Mouse (Mus musculus): ENCODE results near the gene Sub1.

Gene Sub1

DNA sequence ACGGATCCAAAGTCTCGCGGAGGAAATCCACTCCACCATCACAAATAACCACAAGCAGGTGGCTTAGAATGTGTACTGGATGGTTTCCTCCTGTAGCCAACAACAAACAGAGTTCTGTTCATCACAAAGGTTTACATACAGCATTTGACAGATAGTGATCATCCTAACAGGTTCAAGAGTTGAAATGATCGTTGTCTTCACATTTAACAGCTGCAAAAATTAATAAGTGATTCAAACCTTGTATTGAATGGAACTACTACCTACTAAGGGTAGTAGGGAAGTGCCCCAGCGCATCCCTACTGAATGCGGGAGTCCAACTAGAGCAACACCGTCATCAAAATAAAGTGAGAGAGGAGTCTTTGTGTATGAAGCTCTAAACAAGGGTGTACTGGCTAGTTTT, at the start of gene Sub1:
Gene Sub1 (minus strand): TSS at position 101 of the 400 bp plus-strand sequence.
- no peak for DNase-seq (ENCODE audit: low read depth, low spot score)

DNA sequence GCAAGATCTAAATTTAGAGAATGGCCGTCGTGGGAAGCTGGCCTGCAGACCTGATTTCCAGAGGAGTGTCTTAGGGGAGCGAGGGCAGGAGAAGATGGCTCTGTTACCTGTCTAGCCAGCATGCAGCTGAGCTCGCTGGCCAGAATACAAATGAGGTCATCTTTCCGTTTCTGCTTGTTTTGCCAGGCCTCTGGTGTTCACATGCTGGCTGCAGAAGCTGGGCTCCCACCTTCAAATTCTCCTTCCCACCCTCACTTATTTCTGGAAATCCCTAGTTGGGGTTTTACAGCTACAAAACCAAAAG, 43.6 kb upstream of the Sub1 start:
- DNase-seq (ENCODE audit: low read depth, low spot score): no peak

DNA sequence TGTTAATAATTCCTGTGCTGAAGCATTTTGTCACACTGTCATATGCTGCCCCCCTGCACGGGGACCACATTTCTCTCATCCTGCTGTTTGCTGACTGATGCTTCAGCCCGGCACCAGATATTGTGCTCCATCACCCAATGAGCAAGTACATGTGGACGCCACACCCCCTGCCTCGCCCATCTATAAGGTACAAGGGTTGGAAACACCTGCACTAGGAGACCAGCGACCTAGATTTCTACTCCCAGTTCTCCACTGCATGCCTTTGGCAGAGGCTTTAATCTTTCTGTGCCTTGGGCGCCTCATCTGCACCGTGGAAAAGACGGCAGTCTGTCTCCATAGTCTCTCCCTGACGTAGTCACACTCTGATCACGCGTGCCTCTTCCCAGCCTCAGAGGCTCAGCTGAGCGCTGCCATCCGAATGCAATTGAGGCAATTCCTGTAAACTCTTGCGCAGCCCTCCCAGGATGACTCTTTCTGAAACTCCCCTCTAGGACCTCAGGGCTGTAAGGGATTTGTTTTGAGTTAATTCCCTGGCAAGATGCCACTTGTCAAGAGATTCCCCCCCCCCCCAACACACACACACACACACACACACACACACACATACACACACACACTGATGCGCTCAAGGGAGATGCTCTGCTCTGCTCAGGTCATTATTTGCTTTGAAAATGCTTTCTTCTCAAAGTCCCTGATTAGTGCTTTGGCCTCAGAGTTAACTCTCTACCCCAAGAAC, 43.1 kb upstream of the Sub1 start:
- no peak for DNase-seq (ENCODE audit: low read depth, low spot score)

DNA sequence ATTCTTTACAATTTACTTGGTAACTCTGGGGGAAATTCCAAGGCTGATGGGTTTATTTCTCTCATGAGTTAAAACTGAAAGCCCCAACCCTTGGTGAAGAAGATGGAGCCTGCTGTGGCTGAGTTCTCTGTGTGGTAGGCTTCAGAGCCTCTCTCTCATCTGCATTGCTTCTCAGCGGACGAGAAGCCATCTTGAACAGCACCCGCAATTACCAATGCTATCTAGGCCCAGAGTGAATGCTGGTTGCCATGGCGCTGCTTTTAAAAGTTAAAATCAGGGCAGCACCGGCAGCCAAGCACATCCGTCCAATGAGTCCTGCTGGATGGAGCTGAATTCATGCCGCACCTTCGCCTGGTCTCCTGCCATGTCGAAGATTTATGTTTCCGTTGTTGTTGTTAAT, 42.5 kb upstream of the Sub1 start:
- no peak for DNase-seq (ENCODE audit: low read depth, low spot score)

DNA sequence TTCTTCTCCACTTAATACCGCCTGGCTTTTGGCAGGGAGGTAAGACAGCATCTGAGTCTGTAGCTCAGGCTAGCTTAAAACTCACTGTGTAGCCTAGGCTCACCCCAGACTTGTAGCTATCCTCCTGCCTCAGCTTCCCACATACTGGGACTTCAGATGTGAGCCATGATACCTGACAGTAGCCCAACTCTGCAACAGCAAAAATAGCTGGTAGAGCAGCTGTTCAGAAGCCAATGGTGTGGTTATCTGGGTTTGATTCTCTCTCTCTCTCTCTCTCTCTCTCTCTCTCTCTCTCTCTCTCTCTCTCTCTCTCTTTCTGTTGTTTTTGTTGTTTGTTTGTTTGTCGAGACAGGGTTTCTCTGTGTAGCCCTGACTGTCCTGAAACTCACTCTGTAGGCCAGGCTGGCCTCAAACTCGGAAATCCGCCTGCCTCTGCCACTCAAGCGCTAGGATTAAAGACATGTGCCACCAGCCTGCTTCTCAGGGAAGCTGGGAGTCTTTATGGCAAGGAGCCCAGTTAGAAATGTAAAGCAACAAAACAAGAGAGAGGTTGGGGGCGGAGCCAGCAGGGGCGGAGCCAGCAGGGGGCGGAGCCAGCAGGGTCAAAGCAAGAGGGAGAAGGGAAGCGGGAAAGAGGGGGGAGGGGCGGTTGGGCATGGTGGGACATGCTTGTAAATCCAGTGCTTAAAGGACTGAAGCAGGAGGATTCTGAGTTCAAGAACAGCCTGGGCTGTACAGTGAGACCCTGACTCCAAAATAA, 41.3 kb upstream of the Sub1 start:
- no peak for DNase-seq (ENCODE audit: low read depth, low spot score)

DNA sequence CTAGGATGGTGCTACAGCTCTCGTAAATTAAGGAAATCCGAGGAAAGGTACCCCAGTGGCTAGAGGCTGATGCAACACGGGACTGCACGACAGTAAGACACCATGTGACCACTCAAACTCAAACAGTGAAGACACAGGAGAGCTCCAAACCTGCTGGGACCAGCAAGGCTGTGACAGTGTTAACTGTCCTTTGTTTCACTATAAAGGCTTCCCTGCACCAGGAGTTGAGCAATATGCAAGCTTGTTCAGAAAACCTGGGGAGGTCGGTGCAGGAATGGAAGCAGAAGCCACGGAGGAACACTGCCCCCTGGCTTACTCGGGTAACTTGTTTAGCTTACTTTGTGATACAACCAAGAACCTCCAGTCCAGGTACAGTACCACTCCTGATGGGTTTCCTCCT, 40.4 kb upstream of the Sub1 start:
- DNase-seq (ENCODE audit: low read depth, low spot score): no peak

DNA sequence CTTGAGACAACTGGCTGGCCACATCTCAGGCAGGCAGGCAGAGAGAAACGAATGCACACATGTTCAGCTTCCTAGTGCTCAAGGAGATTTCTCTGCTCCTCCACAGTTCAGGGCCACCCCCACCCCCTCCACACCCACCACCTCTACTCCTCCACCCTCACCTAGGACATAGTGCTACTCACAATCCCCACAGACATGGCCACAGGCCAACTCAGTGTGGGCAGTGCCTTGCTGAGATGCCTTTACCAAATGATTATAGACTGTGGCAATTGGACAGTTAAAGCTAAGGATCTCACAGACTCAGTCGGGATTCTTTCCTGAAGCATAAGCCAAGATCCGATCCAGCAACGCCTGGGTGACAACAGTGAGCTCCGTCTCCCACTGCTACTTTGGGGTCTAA, 39.9 kb upstream of the Sub1 start:
- no peak for DNase-seq (ENCODE audit: low read depth, low spot score)

DNA sequence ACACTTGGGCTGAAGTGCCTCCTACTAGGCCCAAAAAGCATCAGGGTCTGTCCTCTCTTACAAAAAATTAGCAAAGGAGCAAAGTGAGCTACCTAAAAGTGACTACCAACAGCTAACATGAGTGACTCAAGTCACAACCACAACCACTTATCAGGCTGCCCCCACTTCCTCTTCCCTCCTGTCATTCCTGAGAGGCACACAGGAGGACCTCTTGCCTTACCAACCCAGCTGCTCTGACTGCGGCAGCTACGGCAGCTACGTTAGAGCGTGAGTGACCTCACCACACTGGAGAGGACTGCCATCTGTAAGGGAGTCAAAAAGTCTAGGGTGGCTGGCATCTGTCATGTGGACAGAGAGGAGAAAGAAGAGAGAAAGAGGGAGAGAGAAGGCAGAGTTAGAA, 37.5 kb upstream of the Sub1 start:
- no peak for DNase-seq (ENCODE audit: low read depth, low spot score)

DNA sequence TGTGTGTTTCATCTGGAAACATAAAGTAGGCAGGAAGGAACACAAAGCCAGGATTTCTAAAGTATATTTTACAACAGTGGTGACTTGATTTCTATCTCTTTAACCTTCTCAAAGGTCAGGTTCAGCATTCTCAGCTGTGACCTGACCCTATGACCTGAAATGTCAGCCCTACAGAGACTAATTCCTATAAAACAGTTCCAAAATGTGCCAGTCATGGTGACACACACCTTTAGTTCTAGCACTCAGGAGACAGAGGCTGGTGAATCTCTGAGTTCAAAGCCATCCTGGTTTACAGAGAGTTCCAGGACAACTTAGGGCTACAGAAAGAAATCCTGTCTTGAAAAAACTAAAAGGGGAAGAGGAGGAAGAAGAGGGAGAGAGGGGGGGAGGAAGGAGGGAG, 36.4 kb upstream of the Sub1 start:
- no peak for DNase-seq (ENCODE audit: low read depth, low spot score)

DNA sequence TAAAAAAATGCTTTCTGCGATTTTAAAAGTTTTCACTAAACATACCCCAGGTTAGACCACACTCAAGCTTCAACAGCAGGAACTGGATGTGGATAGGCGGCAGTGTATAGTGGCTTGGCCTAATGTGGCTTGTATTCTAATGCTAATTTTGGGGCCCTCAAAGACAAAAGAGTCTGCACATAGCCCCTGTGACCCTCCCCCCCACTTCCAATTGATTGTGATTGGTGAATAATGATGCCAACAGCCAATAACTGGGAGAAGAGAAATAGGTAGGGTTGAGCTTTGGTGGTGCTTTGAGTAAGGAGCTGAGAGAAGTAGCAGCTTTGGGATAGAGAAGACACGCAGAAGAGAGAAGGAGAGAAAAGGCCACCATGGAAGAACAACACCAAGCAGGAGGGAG, 35.7 kb upstream of the Sub1 start:
- no peak for DNase-seq (ENCODE audit: low read depth, low spot score)

DNA sequence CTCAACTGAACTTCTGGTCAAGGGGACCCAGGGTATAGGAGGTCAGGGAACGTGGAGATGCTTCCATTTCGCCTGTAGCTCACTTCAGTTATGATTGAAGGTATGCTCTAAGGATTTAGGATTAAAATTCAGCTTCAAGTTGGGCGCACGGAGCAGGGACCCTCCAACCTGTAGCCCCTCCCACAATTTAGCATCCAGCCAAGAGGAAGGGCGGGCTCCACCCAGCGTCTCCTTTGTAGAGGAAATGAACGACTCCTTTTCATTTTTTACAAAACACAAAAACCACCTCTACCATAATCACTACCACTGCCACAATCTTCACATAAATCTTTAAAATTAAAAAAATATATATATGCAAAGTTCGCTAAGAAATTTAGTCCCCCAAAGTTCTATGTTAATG, 35.1 kb upstream of the Sub1 start:
- no peak for DNase-seq (ENCODE audit: low read depth, low spot score)

DNA sequence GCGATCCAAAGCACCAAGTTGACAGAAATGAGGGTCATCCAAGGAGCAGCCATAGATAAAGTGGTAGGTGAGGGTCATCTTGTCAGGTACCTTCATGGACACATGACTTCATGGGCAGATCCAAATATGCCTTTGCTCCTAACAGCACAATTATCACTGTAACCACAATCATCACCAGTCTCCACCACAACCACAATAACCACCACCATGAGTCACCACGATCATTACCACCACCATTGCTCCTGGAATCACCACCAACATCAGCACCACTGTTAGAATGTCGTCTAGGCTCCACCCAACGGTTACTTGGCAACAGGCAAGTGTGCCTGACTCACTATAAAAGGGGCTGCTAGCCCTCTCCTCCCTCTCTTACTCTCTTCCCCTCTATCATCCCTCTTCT, 33.4 kb upstream of the Sub1 start:
- no peak for DNase-seq (ENCODE audit: low read depth, low spot score)

DNA sequence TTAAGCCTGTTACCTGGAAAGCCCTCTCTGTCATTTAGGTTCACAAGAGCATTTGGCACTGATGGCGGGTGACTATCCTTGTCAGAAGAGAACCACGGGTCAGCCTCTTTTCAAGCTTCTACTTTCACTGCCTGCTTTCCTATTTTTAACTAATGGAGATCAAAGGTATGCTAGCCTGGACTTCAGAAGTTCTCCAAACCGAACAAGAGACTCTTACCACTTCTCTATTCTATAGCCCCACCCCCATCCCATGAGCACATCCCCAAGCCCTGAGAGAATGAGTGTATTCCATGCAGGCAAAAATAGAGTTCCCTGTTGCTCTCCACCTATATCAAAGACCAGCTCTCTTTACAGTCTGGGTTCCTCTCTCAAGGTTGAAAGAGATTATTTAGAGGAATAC, 31.0 kb upstream of the Sub1 start:
- no peak for DNase-seq (ENCODE audit: low read depth, low spot score)

DNA sequence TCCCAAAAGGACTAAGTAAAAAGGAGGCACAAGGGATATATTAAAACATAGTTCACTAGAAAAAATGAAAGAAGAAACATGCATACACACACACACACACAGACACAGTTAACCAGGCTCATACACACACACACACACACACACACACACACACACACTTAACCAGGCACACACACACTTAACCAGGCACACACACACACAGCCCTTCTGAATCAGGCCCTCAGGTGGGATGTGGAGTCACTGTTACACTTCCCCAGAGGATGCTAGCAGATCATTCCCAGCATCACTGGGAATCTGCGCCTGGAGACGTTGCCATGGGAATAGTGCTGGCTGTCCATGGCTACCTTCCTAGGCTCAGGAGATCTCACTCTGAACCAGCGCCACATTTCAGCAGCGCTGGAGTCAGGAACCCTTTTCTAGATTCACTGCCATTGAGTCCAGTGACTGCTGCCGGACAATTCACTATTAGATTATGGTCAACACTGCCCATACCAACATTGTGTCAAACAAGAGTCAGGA, 30.2 kb upstream of the Sub1 start:
- no peak for DNase-seq (ENCODE audit: low read depth, low spot score)

DNA sequence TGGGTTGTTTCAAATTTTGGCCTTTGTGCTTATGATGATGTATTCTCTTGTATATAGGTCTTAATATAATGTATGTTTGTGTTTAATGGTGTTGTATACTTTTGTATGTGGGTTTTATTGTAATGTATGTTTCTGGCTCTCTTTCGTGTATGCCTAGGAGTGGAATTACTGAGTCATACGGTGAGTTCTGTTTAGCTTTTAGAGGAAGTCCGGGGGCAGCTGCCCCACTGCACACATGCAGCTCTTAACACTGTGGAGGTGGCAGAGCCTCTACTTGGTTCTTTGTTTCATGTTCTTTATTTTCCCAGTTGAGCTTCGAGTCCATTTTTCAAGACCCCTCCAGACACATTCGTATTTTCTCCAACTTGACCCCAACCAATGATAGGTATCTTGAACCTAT, 29.2 kb upstream of the Sub1 start:
- DNase-seq (ENCODE audit: low read depth, low spot score): no peak

DNA sequence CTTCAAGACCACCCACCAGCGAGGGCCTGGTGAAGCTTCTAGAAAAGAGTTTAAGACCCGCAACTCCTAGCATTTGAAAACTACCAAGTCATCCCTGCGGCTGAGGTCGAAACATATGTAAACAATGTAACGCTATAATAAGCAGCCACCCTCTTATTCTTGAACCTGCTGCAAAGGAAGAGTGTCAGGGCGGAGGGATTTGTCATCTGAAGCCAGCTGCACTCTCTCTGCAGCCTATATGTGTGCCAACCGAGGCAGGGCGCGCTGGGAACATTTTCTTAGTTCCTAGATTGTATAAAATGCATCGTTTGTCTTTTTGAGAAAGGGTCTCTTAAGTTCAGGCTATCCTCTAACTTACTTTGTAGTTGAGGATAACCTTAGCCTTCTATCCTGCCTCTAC, 28.6 kb upstream of the Sub1 start:
- no peak for DNase-seq (ENCODE audit: low read depth, low spot score)

DNA sequence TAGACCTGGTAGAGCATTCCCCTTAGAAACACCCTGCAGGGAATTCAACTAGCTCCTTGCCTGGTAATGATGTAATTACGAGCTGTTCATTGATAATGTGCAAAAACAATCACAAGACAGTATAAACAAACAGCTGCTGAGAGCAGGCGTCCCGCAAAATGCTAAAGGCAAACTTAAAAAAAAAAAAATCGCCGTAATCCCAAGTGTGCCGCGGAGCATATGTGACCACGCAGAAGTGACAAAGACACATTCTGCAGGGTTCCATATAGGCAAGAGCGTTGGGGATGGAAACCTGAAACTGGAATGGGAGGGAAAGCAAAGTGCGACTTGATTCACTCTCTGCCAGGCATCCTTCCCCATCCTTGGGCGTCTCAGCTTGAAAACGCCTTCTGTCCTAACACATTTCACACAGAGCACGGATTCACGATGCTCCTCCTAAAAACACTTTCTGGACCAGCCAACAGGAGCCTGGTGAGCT, 28.0 kb upstream of the Sub1 start:
- no peak for DNase-seq (ENCODE audit: low read depth, low spot score)

DNA sequence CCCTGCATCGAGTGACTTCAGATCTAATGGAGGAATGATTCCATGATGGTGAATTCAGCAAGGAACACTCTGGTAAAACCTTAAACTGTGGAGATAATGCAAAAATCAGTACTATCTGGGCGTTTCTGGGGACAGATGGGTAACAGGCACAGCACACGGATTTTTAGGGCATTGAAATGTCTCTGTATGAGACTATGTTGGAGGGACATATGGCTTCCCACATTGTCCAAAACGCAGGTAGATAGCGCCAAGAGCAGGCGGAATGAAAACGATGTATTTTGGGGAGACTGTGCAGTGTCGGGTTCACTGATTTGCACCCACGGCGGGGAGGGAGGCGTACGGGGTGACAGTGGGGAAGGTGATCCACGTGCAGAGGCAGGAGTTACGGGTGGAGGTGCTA, 22.7 kb upstream of the Sub1 start:
- DNase-seq (ENCODE audit: low read depth, low spot score): no peak

DNA sequence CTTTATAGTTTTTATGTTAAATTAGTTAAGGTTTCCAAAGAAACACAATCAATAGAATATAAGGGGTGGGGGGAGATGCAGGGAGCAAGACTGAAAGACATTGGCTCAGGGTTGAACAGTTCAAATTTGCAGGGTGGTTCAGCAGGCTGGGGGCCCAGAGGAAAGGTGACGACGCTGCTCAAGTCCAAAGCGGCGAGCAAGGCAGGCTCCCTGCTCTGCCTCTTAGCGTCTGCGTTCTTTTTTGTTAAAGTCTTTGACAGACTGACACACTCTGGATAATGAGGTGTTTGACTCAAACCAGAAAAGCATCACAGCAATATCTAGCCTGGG, 21.6 kb upstream of the Sub1 start:
- DNase-seq (ENCODE audit: low read depth, low spot score): no peak

DNA sequence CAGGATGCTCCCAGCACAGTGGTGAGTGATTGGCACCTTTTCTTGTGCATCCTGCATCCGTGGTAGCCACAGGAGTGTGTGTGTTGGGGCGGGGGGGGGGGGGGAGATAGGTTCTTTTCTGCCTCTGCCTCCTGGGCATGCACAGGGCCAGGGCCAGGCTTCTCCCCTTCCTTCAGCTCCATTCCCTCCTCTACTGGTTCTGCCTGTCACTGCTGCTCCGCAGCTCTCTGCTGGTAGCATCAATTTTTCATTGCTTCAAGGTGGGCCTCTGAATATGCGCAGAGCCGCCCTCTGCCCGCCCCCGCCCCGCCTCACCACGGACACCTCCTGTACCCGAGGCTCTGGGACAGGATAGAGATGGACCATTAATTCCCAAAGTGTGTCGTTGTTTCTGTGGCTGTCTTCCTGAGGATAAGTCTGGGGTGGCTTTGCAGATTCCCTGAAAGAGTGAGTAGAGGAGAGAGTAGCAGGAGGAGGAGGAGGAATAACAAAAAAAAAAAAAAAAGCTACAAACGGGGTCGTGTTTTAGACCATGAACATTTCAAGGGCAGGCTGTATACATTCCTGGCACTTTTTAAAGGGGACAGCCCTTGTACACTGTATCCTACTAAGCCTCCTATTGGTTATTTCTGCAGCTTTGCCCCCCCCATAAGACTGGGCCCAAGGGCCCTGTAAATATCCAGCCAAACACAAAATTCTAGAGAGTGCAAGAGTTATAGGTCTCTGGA, 21.1 kb upstream of the Sub1 start:
- DNase-seq (ENCODE audit: low read depth, low spot score): no peak

DNA sequence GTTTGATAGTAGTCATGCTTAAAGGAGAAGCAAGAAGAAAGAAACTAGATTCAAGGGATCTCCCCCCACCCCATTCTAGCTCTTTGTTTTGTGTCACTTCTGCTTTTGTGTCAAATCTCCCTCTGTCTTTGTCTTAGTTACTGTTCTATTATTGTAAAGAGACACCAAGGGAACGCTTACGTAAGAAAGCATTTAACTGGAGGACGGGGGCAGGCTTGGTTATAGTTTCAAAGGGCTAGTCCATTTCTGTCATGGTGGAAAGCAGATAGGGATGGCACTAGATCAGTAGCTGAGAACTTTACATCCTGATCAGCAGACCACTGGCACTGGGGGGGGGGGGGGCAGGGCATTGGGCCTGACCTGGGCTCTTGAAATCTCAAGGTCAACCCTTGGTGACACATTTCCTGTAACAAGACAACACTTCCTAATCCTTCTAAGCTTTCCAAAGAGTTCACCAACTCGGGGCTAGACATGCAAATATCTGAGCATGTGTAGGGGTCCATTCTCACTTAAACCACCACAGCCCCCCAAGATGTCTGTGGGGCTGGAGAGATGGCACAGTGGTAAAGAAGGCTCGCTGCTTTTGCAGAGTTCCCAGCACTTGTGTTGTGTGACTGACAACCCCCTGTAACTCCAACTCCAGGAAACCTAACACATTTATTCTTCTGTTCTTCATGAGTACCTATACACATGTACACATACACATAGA, 17.6 kb upstream of the Sub1 start:
- no peak for DNase-seq (ENCODE audit: low read depth, low spot score)

DNA sequence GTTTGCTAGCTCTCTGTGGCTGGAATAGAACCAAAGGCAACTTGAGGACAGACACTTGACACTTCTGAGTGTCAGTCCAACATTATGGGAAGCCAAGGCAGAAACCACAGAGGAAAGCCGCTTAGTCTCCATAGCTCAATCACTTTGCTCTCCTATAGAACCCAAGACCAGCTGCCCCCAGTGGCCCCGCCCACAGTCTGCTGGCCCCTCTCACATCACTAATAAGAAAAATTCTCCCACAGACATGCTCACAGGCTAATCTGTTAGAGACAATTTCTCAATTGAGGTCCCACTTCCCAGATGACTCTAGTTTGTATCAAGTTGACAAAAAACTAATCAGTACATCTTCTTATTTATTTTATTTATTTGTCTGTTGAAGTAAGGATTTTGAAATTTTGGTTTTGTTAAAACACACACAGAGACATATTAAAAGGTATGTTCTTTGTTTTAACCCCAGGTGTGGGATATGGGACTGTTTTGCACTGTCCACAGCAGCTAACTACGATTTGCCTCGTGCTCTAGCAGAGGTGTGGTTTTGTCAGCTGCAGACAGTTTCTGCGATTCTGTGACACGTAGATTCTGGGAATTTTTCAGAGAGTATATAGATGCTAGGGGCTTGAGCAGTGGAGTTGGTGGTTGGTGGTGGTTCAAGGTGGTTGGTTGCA, 16.9 kb upstream of the Sub1 start:
- no peak for DNase-seq (ENCODE audit: low read depth, low spot score)

Measured in c-Kit-negative CD71-positive TER-119-positive erythroid progenitor cells, embryonic 14.5 days (primary cell).